Mouse (Mus musculus) lung, postnatal 0 days (tissue): ENCODE measurements around the gene Olfr1015.

ENCODE experiments used
- CTCF ChIP-seq: IDR thresholded peaks from 2 replicates; pipeline ENCODE4 v1.5.1; 2016; ENCODE audit warnings: antibody characterized with exemption, mild to moderate bottlenecking
- EP300 ChIP-seq: IDR thresholded peaks from 2 replicates; pipeline ENCODE4 v1.6.1; 2016; ENCODE audit warnings: antibody characterized with exemption, mild to moderate bottlenecking, control low read depth

- TF ChIP-seq EP300: no peak
- no peak for TF ChIP-seq CTCF
These were observed 20.6 kb downstream of the Olfr1015 start, which contains the start of gene Olfr1016 for GRCm38 (mm10) chr2:85802444-85802843.
